Mouse (Mus musculus) midbrain, postnatal 0 days (tissue): ENCODE measurements at regions not wholly inside any gene's neighbourhood (a gene's known extent, or its start where the extent isn't known, plus 50 kb on each side); places are given as distances from the start of the nearest gene placed in this dataset.

Experiments
- ATAC-seq: fragments of 200-750 bp; cut with Nextera tagmentation; 2 replicates; pipeline ENCODE4 v1.8.0; 2017; ENCODE audit warnings: moderate number of reproducible peaks, mild to moderate bottlenecking, moderate TSS enrichment, moderate library complexity; ENCODE audit not compliant: low FRiP score
- DNase-seq: peaks from one replicate; pipeline ENCODE4 v3.0.0-alpha.2; 2015; ENCODE audit warnings: low spot score
- H3K27ac ChIP-seq: fragments of 300-500 bp; sonication (generic); 2 replicates; pipeline ENCODE4 v1.5.1; 2014; ENCODE audit warnings: low read depth, mild to moderate bottlenecking, low read length, mixed read lengths
- H3K27me3 ChIP-seq: fragments of 300-500 bp; sonication (generic); 2 replicates; pipeline ENCODE4 v1.6.1; 2014; ENCODE audit warnings: low read length, control low read depth, mixed read lengths; ENCODE audit not compliant: insufficient read depth
- H3K36me3 ChIP-seq: fragments of 300-500 bp; sonication (generic); 2 replicates; pipeline ENCODE4 v1.6.1; 2014; ENCODE audit warnings: low read length, control low read depth, mixed read lengths; ENCODE audit not compliant: insufficient read depth
- H3K4me1 ChIP-seq: fragments of 300-500 bp; sonication (generic); 2 replicates; pipeline ENCODE4 v1.6.1; 2014; ENCODE audit warnings: mild to moderate bottlenecking, control low read depth, antibody characterized with exemption, low read length, mixed read lengths; ENCODE audit not compliant: insufficient read depth
- H3K4me2 ChIP-seq: fragments of 300-500 bp; sonication (generic); 2 replicates; pipeline ENCODE4 v1.6.1; 2014; ENCODE audit warnings: low read depth, mild to moderate bottlenecking, low read length, mixed read lengths; ENCODE audit not compliant: poor library complexity, severe bottlenecking
- H3K4me3 ChIP-seq: fragments of 300-500 bp; sonication (generic); 2 replicates; pipeline ENCODE4 v1.5.1; 2014; ENCODE audit warnings: low read depth, mild to moderate bottlenecking, low read length, moderate library complexity
- H3K9ac ChIP-seq: fragments of 300-500 bp; sonication (generic); replicated peaks from 2 replicates; pipeline ENCODE4 v1.6.1; 2014; ENCODE audit warnings: mild to moderate bottlenecking, low read length, moderate library complexity, mixed read lengths; ENCODE audit not compliant: poor library complexity, severe bottlenecking
- H3K9me3 ChIP-seq: fragments of 300-500 bp; sonication (generic); 2 replicates; pipeline ENCODE4 v1.6.1; 2016; ENCODE audit warnings: low read length, control low read depth
- CTCF ChIP-seq: IDR thresholded peaks from 2 replicates; pipeline ENCODE4 v1.5.1; 2016; ENCODE audit warnings: antibody characterized with exemption, mild to moderate bottlenecking
- WGBS: fragments of 180-500 bp; shearing (Covaris S2); extraction: QIAGEN DNeasy Blood & Tissue Kit; methylation state at CpG from one replicate; pipeline ENCODE4 v1.1.7; 2014; 5-methylcytosine and 5-hydroxymethylcytosine counted together

DNA sequence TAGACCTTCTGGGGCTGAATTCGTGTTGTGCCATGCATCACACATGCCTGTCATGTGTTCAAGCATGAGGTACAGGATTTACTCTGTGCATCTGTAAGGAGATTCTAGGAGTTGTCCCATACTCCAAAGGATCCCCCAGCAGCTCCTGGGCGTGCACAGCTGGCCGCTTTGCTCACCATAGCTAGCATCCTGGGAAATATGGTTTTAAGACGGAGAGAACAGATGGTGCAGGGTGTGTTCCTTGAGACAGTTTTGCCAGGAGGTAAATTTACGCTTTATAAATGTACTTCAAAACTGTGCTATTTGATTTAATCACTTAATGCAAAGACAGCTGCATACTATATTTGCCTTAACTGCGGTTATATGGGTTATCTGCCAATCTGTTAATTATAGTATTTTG lies 220.6 kb downstream of the Mpdz start:
- no peak for DNase-seq
- H3K4me2 ChIP-seq = no peak overlapping the region
- H3K9me3 ChIP-seq = 0 out of 2 replicates have a peak, but pooled peaks cover 3% of the 10 kb centered on the region
- H3K4me1 ChIP-seq = no peaks in the 10 kb centered on the region
- WGBS = 79% methylated on average over 6 of the region's 6 CpGs
- ATAC-seq = no peak
- no peak overlapping the region for H3K4me3 ChIP-seq
- H3K27me3 ChIP-seq = no peaks in the 10 kb centered on the region
- H3K27ac ChIP-seq = no peak overlapping the region
- no peak for TF ChIP-seq CTCF
- no peaks in the 10 kb centered on the region for H3K36me3 ChIP-seq
- H3K9ac ChIP-seq = no peak overlapping the region

DNA sequence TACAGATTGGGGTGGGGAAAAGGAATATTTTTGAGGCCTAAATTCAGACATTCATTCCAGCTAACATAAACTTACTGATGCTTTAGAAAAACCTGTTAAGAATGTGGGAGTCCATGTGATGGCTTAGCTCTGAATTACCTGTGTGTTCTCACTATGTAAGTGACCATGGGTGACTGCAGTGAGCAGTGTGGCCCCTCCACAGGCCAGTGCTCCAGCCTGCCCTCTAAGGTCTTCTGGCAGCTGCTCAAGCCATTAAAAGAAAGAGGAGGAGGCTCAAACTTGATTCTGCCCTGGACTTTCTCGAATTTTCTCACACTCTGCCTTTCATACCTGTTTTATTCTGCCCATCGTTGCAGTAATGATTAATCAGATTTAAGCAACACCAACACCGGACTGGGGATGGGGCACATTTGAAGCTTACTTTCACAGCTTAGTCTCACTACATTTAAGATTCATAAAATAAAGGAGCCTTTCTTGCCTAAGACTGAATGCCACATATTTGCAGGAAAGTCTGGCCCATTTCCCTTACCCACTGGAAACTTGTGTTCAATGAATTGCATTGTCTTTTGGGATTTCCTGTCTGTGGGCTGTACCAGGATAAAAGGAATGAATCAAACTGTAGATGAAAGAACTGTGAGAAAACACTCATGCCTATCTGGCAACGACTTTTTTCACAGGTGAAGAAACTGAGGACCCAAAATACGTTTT lies 220.0 kb downstream of the Mpdz start:
- ATAC-seq (no peak), DNase-seq (no peak)
- H3K9ac ChIP-seq = no peak overlapping the region
- no peak overlapping the region for H3K4me3 ChIP-seq
- H3K9me3 ChIP-seq = 0 out of 2 replicates have a peak, but pooled peaks cover 3% of the 10 kb centered on the region
- H3K27me3 ChIP-seq = no peaks in the 10 kb centered on the region
- 42% methylated on average over 5 of the region's 5 CpGs for WGBS
- no peak for TF ChIP-seq CTCF
- H3K4me1 ChIP-seq = no peaks in the 10 kb centered on the region
- H3K36me3 ChIP-seq = no peaks in the 10 kb centered on the region
- H3K4me2 ChIP-seq = no peak overlapping the region
- H3K27ac ChIP-seq = no peak overlapping the region
